Mouse (Mus musculus): ENCODE measurements at regions not wholly inside any gene's neighbourhood (a gene's known extent, or its start where the extent isn't known, plus 50 kb on each side); places are given as distances from the start of the nearest gene placed in this dataset.
A peak's percentile ranks its signal among the peaks of the same experiment; 100 is the strongest.

- WGBS = 88% methylated on average over 11 of the region's 11 CpGs
- Histone ChIP-seq H3K27ac (no peak overlapping the region), H3K9ac (ENCODE audit: low read depth, low read length) (no peak overlapping the region), H3K79me2 (replicated peaks; ENCODE audit: control insufficient read depth, insufficient read depth, low read length) (no peaks in the 10 kb centered on the region), H3K4me1 (ENCODE audit: control insufficient read depth, insufficient read depth, low read length) (no peaks in the 10 kb centered on the region; the same call in 1 of the 2 replicates), H3K27me3 (ENCODE audit: control insufficient read depth, insufficient read depth, low read length) (no peaks in the 10 kb centered on the region), H3K36me3 (ENCODE audit: control insufficient read depth, insufficient read depth, low read length) (no peaks in the 10 kb centered on the region), H3K4me3 (no peak overlapping the region)
- no peak for DNase-seq
- intact Hi-C loops (cut with DNase I) = no loop called here
- no peak for TF ChIP-seq EP300 (IDR thresholded peaks at IDR 0.05; ENCODE audit: insufficient read depth, low read depth, low read length)
- TF ChIP-seq POLR2A (IDR thresholded peaks at IDR 0.05; ENCODE audit: insufficient read depth, low read depth, low read length) = no peak
- TF ChIP-seq CTCF (IDR thresholded peaks at IDR 0.05) = no peak
Measured at GRCm38 (mm10) chr7:137888731-137889130, 451.3 kb downstream of the Glrx3 start.

DNA sequence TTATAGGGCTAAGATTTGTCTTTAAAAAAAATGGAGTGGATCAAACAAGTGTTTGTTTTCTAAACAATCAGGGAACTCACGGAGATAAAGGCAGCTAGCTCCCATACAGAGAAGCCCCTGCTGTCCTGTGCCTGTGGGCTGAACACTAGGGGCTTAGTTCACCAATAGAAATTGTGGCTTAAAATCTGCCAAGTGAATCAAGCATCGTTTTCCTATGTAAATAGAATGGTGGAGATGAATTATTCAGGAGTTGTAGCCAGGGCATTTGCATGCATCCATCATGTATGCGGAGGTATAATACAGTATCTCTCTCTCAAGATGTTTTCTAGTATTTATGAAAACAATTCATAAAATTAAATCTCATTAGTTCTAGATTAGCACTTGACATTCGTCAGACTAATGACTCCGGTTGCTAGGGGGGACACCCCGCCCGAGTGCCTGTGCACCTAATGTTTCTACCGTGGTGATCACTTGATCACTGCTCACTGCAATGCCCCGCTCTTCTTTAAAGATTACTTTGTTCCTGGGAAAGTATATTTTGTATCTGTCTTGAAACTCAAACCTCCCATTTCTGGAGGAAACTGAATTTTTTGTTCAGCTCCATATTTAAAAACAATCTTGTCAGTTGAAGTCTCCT lies 469.1 kb downstream of the Glrx3 start:
- Histone ChIP-seq H3K4me3 (no peak overlapping the region), H3K36me3 (ENCODE audit: control insufficient read depth, insufficient read depth, low read length) (no peaks in the 10 kb centered on the region), H3K79me2 (replicated peaks; ENCODE audit: control insufficient read depth, insufficient read depth, low read length) (no peaks in the 10 kb centered on the region), H3K27me3 (ENCODE audit: control insufficient read depth, insufficient read depth, low read length) (no peaks in the 10 kb centered on the region), H3K9ac (ENCODE audit: low read depth, low read length) (no peak overlapping the region), H3K4me1 (ENCODE audit: control insufficient read depth, insufficient read depth, low read length) (no peaks in the 10 kb centered on the region), H3K27ac (no peak overlapping the region)
- TF ChIP-seq CTCF (IDR thresholded peaks at IDR 0.05) (no peak), EP300 (IDR thresholded peaks at IDR 0.05; ENCODE audit: insufficient read depth, low read depth, low read length) (no peak), POLR2A (IDR thresholded peaks at IDR 0.05; ENCODE audit: insufficient read depth, low read depth, low read length) (no peak)
- intact Hi-C loops (cut with DNase I) = no loop called here
- no peak for DNase-seq
- 74% methylated on average over 9 of the region's 9 CpGs for WGBS

- Histone ChIP-seq H3K79me2 (replicated peaks; ENCODE audit: control insufficient read depth, insufficient read depth, low read length) (no peaks in the 10 kb centered on the region), H3K27me3 (ENCODE audit: control insufficient read depth, insufficient read depth, low read length) (no peaks in the 10 kb centered on the region), H3K36me3 (ENCODE audit: control insufficient read depth, insufficient read depth, low read length) (no peaks in the 10 kb centered on the region), H3K9ac (ENCODE audit: low read depth, low read length) (no peak overlapping the region), H3K4me3 (no peak overlapping the region), H3K27ac (no peak overlapping the region), H3K4me1 (ENCODE audit: control insufficient read depth, insufficient read depth, low read length) (0 out of 2 replicates have a peak, but pooled peaks cover 2% of the 10 kb centered on the region)
- 50% methylated on average over 3 of the region's 3 CpGs for WGBS
- no peak for DNase-seq
- TF ChIP-seq CTCF (IDR thresholded peaks at IDR 0.05) = no peak
- TF ChIP-seq POLR2A (IDR thresholded peaks at IDR 0.05; ENCODE audit: insufficient read depth, low read depth, low read length) = no peak
- TF ChIP-seq EP300 (IDR thresholded peaks at IDR 0.05; ENCODE audit: insufficient read depth, low read depth, low read length) = no peak
- intact Hi-C loops (cut with DNase I) = no loop called here
Measured at GRCm38 (mm10) chr7:137909456-137909855, 472.0 kb downstream of the Glrx3 start.

DNA sequence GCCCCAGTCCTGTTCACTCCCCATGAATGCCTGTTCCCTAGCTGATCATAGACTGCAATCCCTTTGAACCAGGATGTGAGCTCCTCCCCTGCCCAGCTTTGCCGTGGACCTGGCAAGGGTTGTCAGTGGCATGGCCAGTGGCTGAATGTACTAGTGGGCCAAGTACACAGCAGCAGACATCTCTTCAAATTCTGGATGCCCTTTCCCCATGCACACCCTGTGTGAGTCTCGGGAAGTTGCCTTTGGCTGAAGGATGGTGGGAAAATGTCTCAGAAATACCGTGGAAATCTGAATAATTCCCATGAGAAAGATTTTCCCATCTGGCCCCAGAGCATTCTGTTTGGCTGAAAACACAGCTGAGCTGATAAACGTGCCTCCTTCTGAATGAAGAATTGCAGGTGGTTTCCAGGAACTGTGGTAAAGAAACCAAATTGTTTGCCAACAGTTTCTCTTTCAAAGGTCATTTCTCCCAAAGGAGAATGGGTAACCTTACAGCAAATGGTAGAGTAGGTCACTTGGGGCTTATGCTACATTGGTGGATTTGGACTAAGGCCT lies 476.2 kb downstream of the Glrx3 start:
- Histone ChIP-seq H3K4me3 (no peak overlapping the region), H3K4me1 (ENCODE audit: control insufficient read depth, insufficient read depth, low read length) (0 out of 2 replicates have a peak, but pooled peaks cover 2% of the 10 kb centered on the region), H3K27ac (peak overlapping the region; percentile 33; the same call in 1 of the 2 replicates), H3K36me3 (ENCODE audit: control insufficient read depth, insufficient read depth, low read length) (no peaks in the 10 kb centered on the region), H3K79me2 (replicated peaks; ENCODE audit: control insufficient read depth, insufficient read depth, low read length) (no peaks in the 10 kb centered on the region), H3K9ac (ENCODE audit: low read depth, low read length) (no peak overlapping the region), H3K27me3 (ENCODE audit: control insufficient read depth, insufficient read depth, low read length) (no peaks in the 10 kb centered on the region)
- DNase-seq = peak; percentile 32 to 34
- intact Hi-C loops (cut with DNase I) = no loop called here
- TF ChIP-seq CTCF (IDR thresholded peaks at IDR 0.05) = no peak
- no peak for TF ChIP-seq EP300 (IDR thresholded peaks at IDR 0.05; ENCODE audit: insufficient read depth, low read depth, low read length)
- TF ChIP-seq POLR2A (IDR thresholded peaks at IDR 0.05; ENCODE audit: insufficient read depth, low read depth, low read length) = no peak
- WGBS = 35% methylated on average over 4 of the region's 4 CpGs

DNA sequence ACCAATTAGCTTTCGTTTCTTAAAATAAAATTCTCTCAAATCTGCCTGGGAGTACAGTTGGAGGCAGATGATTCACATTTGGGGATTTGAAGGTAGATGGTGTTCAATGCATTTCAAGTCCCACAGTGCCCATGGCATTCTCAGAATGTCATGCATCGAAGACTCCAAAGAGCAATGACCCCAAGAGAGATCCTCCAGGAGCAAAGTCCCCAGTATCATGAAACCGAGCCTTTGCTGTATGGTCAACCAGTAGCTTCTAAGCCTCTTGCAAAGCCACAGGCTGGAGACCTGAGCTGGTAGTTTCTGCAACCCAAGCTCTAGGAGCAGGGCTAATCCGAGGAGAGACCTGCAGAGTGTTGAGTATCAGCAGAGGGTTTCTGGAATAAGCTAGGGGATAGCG lies 477.1 kb downstream of the Glrx3 start:
- no peak for TF ChIP-seq EP300 (IDR thresholded peaks at IDR 0.05; ENCODE audit: insufficient read depth, low read depth, low read length)
- TF ChIP-seq POLR2A (IDR thresholded peaks at IDR 0.05; ENCODE audit: insufficient read depth, low read depth, low read length) = no peak
- TF ChIP-seq CTCF (IDR thresholded peaks at IDR 0.05) = no peak
- H3K4me3 ChIP-seq = no peak overlapping the region
- no peaks in the 10 kb centered on the region for H3K36me3 ChIP-seq (ENCODE audit: control insufficient read depth, insufficient read depth, low read length)
- DNase-seq = no peak
- H3K9ac ChIP-seq (ENCODE audit: low read depth, low read length) = no peak overlapping the region
- H3K27me3 ChIP-seq (ENCODE audit: control insufficient read depth, insufficient read depth, low read length) = no peaks in the 10 kb centered on the region
- H3K79me2 ChIP-seq (replicated peaks; ENCODE audit: control insufficient read depth, insufficient read depth, low read length) = no peaks in the 10 kb centered on the region
- 77% methylated on average over 5 of the region's 5 CpGs for WGBS
- 0 out of 2 replicates have a peak, but pooled peaks cover 2% of the 10 kb centered on the region for H3K4me1 ChIP-seq (ENCODE audit: control insufficient read depth, insufficient read depth, low read length)
- intact Hi-C loops (cut with DNase I) = no loop called here
- no peak overlapping the region for H3K27ac ChIP-seq

- no peak for TF ChIP-seq EP300 (IDR thresholded peaks at IDR 0.05; ENCODE audit: insufficient read depth, low read depth, low read length)
- no peak for TF ChIP-seq CTCF (IDR thresholded peaks at IDR 0.05)
- TF ChIP-seq POLR2A (IDR thresholded peaks at IDR 0.05; ENCODE audit: insufficient read depth, low read depth, low read length) = no peak
- WGBS = 42% methylated on average over 1 of the region's 1 CpGs
- H3K79me2 ChIP-seq (replicated peaks; ENCODE audit: control insufficient read depth, insufficient read depth, low read length) = no peaks in the 10 kb centered on the region
Measured at GRCm38 (mm10) chr7:137916351-137916750, 478.9 kb downstream of the Glrx3 start.

More at GRCm38 (mm10) chr7:137916351-137916750, 478.9 kb downstream of the Glrx3 start:
- intact Hi-C loops (cut with DNase I) = no loop called here
- H3K36me3 ChIP-seq (ENCODE audit: control insufficient read depth, insufficient read depth, low read length) = no peaks in the 10 kb centered on the region
- no peak overlapping the region for H3K27ac ChIP-seq
- no peak overlapping the region for H3K4me3 ChIP-seq
- DNase-seq = no peak
- H3K27me3 ChIP-seq (ENCODE audit: control insufficient read depth, insufficient read depth, low read length) = no peaks in the 10 kb centered on the region
- H3K4me1 ChIP-seq (ENCODE audit: control insufficient read depth, insufficient read depth, low read length) = 0 out of 2 replicates have a peak, but pooled peaks cover 2% of the 10 kb centered on the region
- H3K9ac ChIP-seq (ENCODE audit: low read depth, low read length) = no peak overlapping the region

Data from heart, adult 2 months (tissue).